Mouse (Mus musculus) Patski (cell line): ENCODE measurements at regions not wholly inside any gene's neighbourhood (a gene's known extent, or its start where the extent isn't known, plus 50 kb on each side); places are given as distances from the start of the nearest gene placed in this dataset.
A peak's percentile ranks its signal among the peaks of the same experiment; 100 is the strongest.

Experiments
- ATAC-seq: fragments of 100-300 bp; one replicate; pipeline ENCODE4 v1.8.0; 2021
- CTCF ChIA-PET: fragments of 350-600 bp; sonication (Branson Sonifier 250); formaldehyde crosslinking; loops from one replicate; lab custom pipeline; 2022; ENCODE audit warnings: inconsistent platforms; lab: Charles Lee
- POLR2A ChIA-PET: fragments of 350-600 bp; sonication (Branson Sonifier 250); formaldehyde crosslinking; loops from one replicate; lab custom pipeline; 2022; ENCODE audit warnings: antibody characterized with exemption, inconsistent platforms; lab: Charles Lee
- DNase-seq: peaks from one replicate; pipeline ENCODE4 v3.0.0-alpha.2; 2011; ENCODE audit warnings: low read depth, low spot score
- H3K27me3 ChIP-seq: fragments of 371-371 bp; one replicate; pipeline ENCODE4 v1.5.1; 2021
- CTCF ChIP-seq: fragments of 100-300 bp; IDR thresholded peaks from one replicate; pipeline ENCODE4 v1.5.1; 2021
- in situ Hi-C: fragments of 300-500 bp; cut with MboI; formaldehyde crosslinking; loops from 3 replicates; pipeline ENCODE4 v1.11.1; 2018; ENCODE audit warnings: low pct_unique_long_range_greater_than_20kb, mixed read lengths

DNA sequence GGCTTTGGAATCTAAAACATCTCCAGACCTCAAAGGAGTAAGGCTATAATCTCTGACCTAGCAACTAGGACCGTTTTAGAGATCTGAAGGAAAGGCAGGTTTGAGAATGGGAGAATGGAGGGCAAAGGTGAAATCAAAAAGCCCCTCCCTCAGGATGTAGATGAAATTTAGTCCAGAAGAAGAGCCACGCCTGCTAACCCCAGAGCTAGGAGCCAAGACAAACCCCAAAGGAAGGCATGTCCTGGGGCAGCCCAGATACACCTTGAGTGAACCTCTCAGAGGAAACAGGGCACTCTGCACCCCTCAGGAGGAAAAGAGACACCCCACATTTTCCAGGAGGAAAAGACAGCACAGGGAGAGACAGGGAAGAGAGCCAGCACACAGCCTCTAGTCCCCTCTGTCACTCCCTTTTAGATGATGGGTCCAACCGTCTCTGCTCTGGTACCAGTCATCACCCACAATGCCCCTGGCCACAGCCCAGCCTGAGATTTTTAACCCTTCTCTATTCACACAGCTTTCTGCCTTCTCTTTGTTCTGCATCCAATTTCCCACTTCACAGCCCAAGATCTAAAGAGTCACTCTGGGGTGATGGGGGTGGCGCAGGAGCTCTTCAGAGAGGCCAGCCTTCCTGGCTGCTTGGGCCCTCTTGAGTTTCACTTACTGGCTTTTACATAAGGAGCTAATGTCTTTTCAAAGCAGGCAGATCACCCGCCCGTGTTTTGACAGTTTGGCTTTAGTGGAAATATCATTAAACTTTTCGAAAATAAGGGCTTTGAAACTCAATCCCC lies 105.0 kb upstream of the Irf2bp2 start:
- no peak for TF ChIP-seq CTCF
- ChIA-PET CTCF (interaction anchor here (0.6 to 1.4 kb wide), 3 partner anchors 10 to 101 kb away, joined by 3 to 4 read pairs (median 3); no protein-coding TSS in a partner anchor), POLR2A (interaction anchor here (1.0 kb wide), 1 partner anchor 272 kb away, joined by 4 read pairs; the partner anchor contains the start of gene Rbm34)
- no peak for ATAC-seq
- no peak for DNase-seq
- H3K27me3 ChIP-seq = no peaks in the 10 kb centered on the region
- in situ Hi-C loops = no loop called here

DNA sequence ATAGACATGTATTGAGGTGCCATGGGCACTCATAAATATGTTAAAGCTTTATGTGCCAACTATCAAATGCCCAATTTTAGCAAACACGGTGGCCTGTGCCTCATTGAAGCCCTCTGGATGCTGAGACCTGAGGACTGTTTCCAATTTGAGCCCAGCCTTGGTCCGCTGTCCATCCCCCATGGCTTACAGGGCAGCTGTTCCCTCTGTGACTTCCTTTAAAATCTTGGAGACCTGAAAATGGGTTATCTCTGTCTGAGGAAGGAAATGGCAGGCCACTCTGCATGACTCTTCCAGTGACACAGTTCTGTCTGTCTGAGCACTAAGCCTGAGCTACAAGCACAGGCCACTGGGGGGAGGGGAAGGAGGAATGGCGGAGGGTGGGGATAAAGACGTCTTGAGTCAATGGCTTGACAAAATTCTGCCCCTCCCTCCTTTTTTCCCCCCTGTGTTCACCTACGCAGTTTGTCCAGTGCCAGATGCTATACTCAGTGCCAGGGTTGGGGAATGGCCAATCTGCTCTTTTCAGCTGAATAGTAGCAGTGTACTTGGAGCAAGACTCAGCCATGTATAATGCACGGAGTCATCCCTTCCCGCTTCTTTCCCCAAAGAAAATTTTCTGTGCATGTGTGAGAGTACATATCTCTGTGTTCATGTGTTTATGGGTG lies 102.7 kb upstream of the Irf2bp2 start:
- ATAC-seq = no peak
- H3K27me3 ChIP-seq = no peaks in the 10 kb centered on the region
- in situ Hi-C loops = no loop called here
- no peak for DNase-seq
- POLR2A ChIA-PET = no interaction called here
- no peak for TF ChIP-seq CTCF
- CTCF ChIA-PET = interaction anchor here (1.2 to 1.4 kb wide), 2 partner anchors 9 to 19 kb away, joined by 3 read pairs; no protein-coding TSS in a partner anchor

DNA sequence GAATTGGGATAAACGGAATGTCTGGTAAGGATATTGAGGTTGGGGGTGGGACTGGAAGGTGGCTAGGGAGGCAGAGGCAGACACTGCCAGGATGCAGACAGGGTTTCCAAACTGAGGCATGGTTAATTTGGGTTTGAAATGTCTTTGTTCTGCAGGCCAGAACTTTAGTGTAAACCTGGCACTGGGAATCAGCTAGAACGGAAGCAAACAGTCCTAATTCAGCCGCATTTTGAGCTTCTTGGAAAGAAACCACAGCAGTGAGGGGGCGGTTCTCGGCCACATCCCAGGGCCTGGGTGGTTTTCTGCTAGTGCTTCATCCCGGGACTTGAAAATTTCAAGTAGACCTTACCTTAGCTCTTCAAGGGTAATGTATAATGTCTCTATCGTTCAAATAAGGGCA lies 100.6 kb upstream of the Irf2bp2 start:
- POLR2A ChIA-PET = no interaction called here
- no peaks in the 10 kb centered on the region for H3K27me3 ChIP-seq
- no peak for DNase-seq

DNA sequence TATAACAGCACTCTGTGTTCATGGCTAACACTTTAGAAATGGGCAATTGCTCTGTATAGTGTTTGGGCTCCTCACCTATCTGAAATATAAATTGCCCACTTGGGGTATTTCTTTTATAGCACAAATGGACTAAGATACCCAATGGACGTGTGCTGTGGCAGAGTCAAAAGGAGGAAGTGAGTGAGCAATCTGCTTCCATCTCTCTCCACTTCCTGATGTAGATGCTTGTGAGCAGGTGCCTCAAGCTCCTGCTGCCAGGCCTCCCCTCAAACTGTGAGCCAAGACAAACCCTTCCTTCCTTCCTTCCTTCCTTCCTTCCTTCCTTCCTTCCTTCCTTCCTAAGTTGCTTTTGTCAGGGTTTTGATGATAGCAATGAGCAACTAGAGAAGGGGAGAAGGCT lies 99.9 kb upstream of the Irf2bp2 start:
- DNase-seq = no peak
- in situ Hi-C loops = no loop called here
- ChIA-PET POLR2A (no interaction called here), CTCF (interaction anchor here (2.1 kb wide), 1 partner anchor 40 kb away, joined by 4 read pairs; no protein-coding TSS in a partner anchor)
- no peak for TF ChIP-seq CTCF
- H3K27me3 ChIP-seq = no peaks in the 10 kb centered on the region
- no peak for ATAC-seq

More for the DNA sequence above, 100.6 kb upstream of the Irf2bp2 start:
- no peak for TF ChIP-seq CTCF
- CTCF ChIA-PET = no interaction called here
- no peak for ATAC-seq
- in situ Hi-C loops = no loop called here

DNA sequence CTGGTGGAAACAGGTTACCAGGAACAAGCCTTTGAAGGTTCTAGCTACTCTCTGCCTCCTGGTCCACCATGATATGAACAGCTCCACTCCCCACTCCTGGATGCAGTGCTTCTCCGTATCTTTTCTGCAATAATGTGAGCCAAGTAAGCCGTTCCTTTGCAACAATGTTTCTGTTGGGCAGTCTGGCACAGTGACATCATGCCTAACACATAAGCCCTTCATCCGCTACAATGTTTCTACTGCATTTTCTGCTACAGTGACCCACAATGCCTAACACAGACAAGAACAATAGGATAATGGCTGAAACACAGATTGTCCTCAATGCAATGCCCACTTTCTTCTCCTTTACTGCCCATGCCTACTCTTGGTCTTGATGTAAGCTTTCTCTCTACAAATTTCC lies 98.9 kb upstream of the Irf2bp2 start:
- no peak for TF ChIP-seq CTCF
- H3K27me3 ChIP-seq = no peaks in the 10 kb centered on the region
- DNase-seq (no peak), ATAC-seq (no peak)
- ChIA-PET CTCF (interaction anchor here (2.1 kb wide), 1 partner anchor 40 kb away, joined by 4 read pairs; no protein-coding TSS in a partner anchor), POLR2A (no interaction called here)
- in situ Hi-C loops = no loop called here

- in situ Hi-C loops = no loop called here
- ChIA-PET POLR2A (no interaction called here), CTCF (interaction anchor here (2.1 kb wide), 1 partner anchor 41 kb away, joined by 4 read pairs; no protein-coding TSS in a partner anchor)
- DNase-seq = no peak
- H3K27me3 ChIP-seq = no peaks in the 10 kb centered on the region
- no peak for ATAC-seq
- no peak for TF ChIP-seq CTCF
These were observed 98.5 kb upstream of the Irf2bp2 start for GRCm38 (mm10) chr8:126692263-126692662.

DNA sequence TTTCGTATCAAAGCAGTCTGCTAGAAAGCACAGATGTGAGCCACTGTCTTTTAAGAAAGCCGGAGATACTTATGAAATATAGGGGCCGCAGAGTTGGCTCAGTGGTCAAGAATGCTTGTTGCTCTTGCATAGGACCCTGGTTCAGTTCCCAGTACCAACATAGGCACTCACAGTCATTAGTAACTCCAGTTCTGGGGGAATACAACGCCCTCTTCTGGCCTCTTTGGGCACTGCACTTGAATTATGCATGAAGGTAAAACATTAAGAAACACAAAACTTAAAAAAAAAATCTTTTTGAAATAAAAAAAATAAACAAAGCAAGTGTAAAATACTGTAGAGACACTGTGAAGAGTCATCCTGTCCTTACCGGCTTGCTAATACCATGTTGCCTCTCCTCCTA lies 94.7 kb upstream of the Irf2bp2 start:
- ATAC-seq = no peak

GRCm38 (mm10) chr8:126688014-126688413 lies 94.2 kb upstream of the Irf2bp2 start:
- ChIA-PET CTCF (interaction anchor here (1.1 kb wide), 1 partner anchor 9 kb away, joined by 3 read pairs; no protein-coding TSS in a partner anchor), POLR2A (interaction anchor here (0.6 kb wide), 1 partner anchor 18 kb away, joined by 3 read pairs; no protein-coding TSS in a partner anchor)
- DNase-seq = no peak

More for the DNA sequence above, 94.7 kb upstream of the Irf2bp2 start:
- ChIA-PET POLR2A (no interaction called here), CTCF (interaction anchor here (1.1 kb wide), 1 partner anchor 9 kb away, joined by 3 read pairs; no protein-coding TSS in a partner anchor)
- H3K27me3 ChIP-seq = no peaks in the 10 kb centered on the region
- in situ Hi-C loops = loop anchor here (5.0 kb wide), 1 partner anchor 154 kb away; no protein-coding TSS in a partner anchor
- TF ChIP-seq CTCF = peak; percentile 62
- no peak for DNase-seq

DNA sequence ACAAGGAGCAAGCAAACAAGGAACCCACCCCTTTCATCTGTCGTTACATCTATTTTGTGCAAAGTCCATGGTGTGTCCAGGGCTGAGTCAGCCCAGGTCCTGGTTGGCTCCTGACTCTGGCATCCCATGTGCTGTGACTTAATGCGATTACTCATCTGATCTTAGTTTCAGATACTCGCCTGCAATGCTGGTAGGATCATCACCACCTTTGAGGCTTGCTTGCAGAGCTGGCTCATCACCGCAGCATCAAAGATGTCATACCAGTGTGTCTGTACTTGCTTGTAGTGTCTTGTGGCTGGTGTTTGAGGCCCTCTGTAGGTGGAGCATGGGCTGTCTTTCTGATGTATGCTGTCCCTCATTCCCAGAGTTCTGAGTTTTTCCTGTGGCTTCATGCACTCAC lies 93.0 kb upstream of the Irf2bp2 start:
- DNase-seq (no peak), ATAC-seq (peak; percentile 57)
- no peaks in the 10 kb centered on the region for H3K27me3 ChIP-seq
- in situ Hi-C loops = loop anchor here (5.0 kb wide), 1 partner anchor 155 kb away; no protein-coding TSS in a partner anchor
- POLR2A ChIA-PET = no interaction called here
- no peak for TF ChIP-seq CTCF
- CTCF ChIA-PET = interaction anchor here (1.6 kb wide), 1 partner anchor 48 kb away, joined by 4 read pairs; no protein-coding TSS in a partner anchor

More at GRCm38 (mm10) chr8:126688014-126688413, 94.2 kb upstream of the Irf2bp2 start:
- no peaks in the 10 kb centered on the region for H3K27me3 ChIP-seq
- ATAC-seq = no peak
- TF ChIP-seq CTCF = no peak
- in situ Hi-C loops = loop anchor here (5.0 kb wide), 1 partner anchor 154 kb away; no protein-coding TSS in a partner anchor

DNA sequence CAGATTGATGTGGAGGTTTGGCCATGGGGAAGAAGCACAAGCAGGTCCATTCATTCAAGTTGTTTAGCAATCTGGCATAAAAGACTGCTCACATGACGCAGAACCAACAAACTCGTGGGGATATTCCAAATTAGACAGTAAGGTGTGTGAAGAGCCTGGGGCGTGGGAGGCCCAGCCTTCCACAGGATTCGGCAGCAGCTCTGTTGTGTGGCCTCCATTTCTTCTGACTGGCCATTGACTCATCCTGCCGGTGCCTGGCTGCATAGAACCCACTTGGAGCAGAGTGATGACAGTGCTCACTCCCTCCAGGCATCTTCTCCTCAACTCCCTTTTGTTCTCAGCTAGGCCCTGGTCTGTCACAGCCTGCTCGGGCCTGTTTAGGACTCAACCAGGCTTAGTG lies 91.6 kb upstream of the Irf2bp2 start:
- H3K27me3 ChIP-seq = no peaks in the 10 kb centered on the region
- ChIA-PET POLR2A (interaction anchor here (0.6 to 1.0 kb wide), 5 partner anchors 8 to 127 kb away, joined by 3 read pairs; no protein-coding TSS in a partner anchor), CTCF (interaction anchor here (0.6 to 2.2 kb wide), 3 partner anchors 19 to 69 kb away, joined by 3 to 5 read pairs (median 4); no protein-coding TSS in a partner anchor)
- TF ChIP-seq CTCF = no peak
- in situ Hi-C loops = loop anchor here (5.0 kb wide), 1 partner anchor 157 kb away; no protein-coding TSS in a partner anchor
- no peak for DNase-seq
- ATAC-seq = no peak
